Mouse (Mus musculus): ENCODE data around the gene Plxna2. TPM values are rescaled to one million over a fixed set of nuclear protein-coding genes. Genes with fewer than 3 reads are reported as not detected.
A peak's percentile ranks its signal among the peaks of the same experiment; 100 is the strongest.

Gene Plxna2
- polyA plus RNA-seq, 1 experiment from 2014 or later = 6.0 TPM

- Histone ChIP-seq H3K27ac (ENCODE audit: low read length) (peak overlapping the region; percentile 83), H3K27me3 (ENCODE audit: insufficient read depth, low read length) (peaks cover 2% of the 10 kb centered on the region; the same call in 1 of the 2 replicates), H3K36me3 (ENCODE audit: insufficient read depth, low read length) (no peaks in the 10 kb centered on the region), H3K9me3 (ENCODE audit: low read length) (no peaks in the 10 kb centered on the region), H3K4me1 (ENCODE audit: insufficient read depth, low read length) (peaks cover 47% of the 10 kb centered on the region), H3K4me2 (replicated peaks; ENCODE audit: low read depth, low read length) (peak overlapping the region; percentile 93), H3K9ac (replicated peaks; ENCODE audit: low read length) (peak overlapping the region; percentile 66), H3K4me3 (ENCODE audit: low read length) (peak overlapping the region; percentile 55)
- 0% methylated on average over 55 of the region's 56 CpGs for WGBS
- ATAC-seq (ENCODE audit: low FRiP score, low TSS enrichment) = peak; percentile 54
Measured at GRCm38 (mm10) chr1:194620245-194620991, 2.4 kb downstream of the Plxna2 start.

- Histone ChIP-seq H3K9ac (replicated peaks; ENCODE audit: low read length) (no peak overlapping the region), H3K4me2 (replicated peaks; ENCODE audit: low read depth, low read length) (peak overlapping the region; percentile 93), H3K4me3 (ENCODE audit: low read length) (peak overlapping the region; percentile 55; the same call in 1 of the 2 replicates), H3K4me1 (ENCODE audit: insufficient read depth, low read length) (peaks cover 55% of the 10 kb centered on the region), H3K27ac (ENCODE audit: low read length) (no peak overlapping the region), H3K27me3 (ENCODE audit: insufficient read depth, low read length) (peaks cover 2% of the 10 kb centered on the region; the same call in 1 of the 2 replicates), H3K9me3 (ENCODE audit: low read length) (no peaks in the 10 kb centered on the region), H3K36me3 (ENCODE audit: insufficient read depth, low read length) (no peaks in the 10 kb centered on the region)
- no peak for ATAC-seq (ENCODE audit: low FRiP score, low TSS enrichment)
- WGBS = 86% methylated on average over 3 of the region's 3 CpGs
Measured at GRCm38 (mm10) chr1:194622174-194622573, 4.2 kb downstream of the Plxna2 start.

DNA sequence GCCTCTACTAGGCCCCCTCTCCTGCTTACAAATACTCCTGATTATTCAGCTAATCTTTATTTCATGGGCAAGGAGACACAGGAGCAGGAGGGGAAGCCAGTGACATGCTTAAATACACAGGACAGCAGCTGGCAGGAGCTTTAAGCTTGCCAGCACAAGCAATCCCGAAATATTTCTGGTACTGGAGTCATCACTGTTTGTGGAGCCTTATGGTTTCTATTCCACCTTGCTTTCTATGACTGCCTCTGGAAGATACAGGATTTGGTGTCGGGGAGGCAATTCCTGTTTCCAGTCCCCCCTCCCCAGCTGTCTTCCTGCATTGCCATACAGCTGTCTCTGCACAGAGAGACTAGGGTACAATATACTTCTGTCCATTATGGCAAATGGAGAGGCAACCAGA, 4.7 kb downstream of the Plxna2 start:
- Histone ChIP-seq H3K27ac (ENCODE audit: low read length) (no peak overlapping the region), H3K4me3 (ENCODE audit: low read length) (0 out of 2 replicates have a peak overlapping the region, but pooled peaks have one; percentile 55), H3K9me3 (ENCODE audit: low read length) (no peaks in the 10 kb centered on the region), H3K36me3 (ENCODE audit: insufficient read depth, low read length) (no peaks in the 10 kb centered on the region), H3K4me2 (replicated peaks; ENCODE audit: low read depth, low read length) (peak overlapping the region; percentile 93), H3K4me1 (ENCODE audit: insufficient read depth, low read length) (peaks cover 55% of the 10 kb centered on the region), H3K9ac (replicated peaks; ENCODE audit: low read length) (no peak overlapping the region), H3K27me3 (ENCODE audit: insufficient read depth, low read length) (no peaks in the 10 kb centered on the region)
- 61% methylated on average over 2 of the region's 2 CpGs for WGBS
- ATAC-seq (ENCODE audit: low FRiP score, low TSS enrichment) = no peak

- Histone ChIP-seq H3K9me3 (ENCODE audit: low read length) (no peaks in the 10 kb centered on the region), H3K9ac (replicated peaks; ENCODE audit: low read length) (no peak overlapping the region), H3K27me3 (ENCODE audit: insufficient read depth, low read length) (no peaks in the 10 kb centered on the region), H3K4me2 (replicated peaks; ENCODE audit: low read depth, low read length) (no peak overlapping the region), H3K36me3 (ENCODE audit: insufficient read depth, low read length) (no peaks in the 10 kb centered on the region), H3K4me3 (ENCODE audit: low read length) (no peak overlapping the region), H3K27ac (ENCODE audit: low read length) (no peak overlapping the region), H3K4me1 (ENCODE audit: insufficient read depth, low read length) (peaks cover 55% of the 10 kb centered on the region)
- no peak for ATAC-seq (ENCODE audit: low FRiP score, low TSS enrichment)
- WGBS = 78% methylated on average over 3 of the region's 3 CpGs
Measured at GRCm38 (mm10) chr1:194623641-194624040, 5.6 kb downstream of the Plxna2 start.

DNA sequence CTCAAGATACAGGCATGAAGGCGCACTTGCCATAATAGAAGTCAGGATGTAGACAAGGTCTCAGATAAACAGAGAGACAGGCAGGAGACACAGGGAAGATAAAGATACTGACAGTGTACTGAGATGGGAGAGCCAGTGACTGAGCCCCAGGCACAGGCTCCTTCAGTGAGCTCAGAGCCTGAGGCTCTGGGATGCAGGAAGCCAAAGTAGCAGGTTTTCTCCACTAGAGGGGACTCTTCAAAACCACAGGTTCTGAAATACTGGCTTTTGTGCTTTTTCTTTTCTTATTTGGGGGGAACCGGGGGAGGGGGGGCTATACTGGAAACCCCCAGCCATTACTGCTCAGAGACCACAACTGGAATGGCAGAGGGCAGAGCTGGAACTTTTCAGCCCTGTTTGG, 6.4 kb downstream of the Plxna2 start:
- Histone ChIP-seq H3K4me2 (replicated peaks; ENCODE audit: low read depth, low read length) (no peak overlapping the region), H3K9me3 (ENCODE audit: low read length) (no peaks in the 10 kb centered on the region), H3K36me3 (ENCODE audit: insufficient read depth, low read length) (no peaks in the 10 kb centered on the region), H3K27me3 (ENCODE audit: insufficient read depth, low read length) (no peaks in the 10 kb centered on the region), H3K9ac (replicated peaks; ENCODE audit: low read length) (no peak overlapping the region), H3K27ac (ENCODE audit: low read length) (no peak overlapping the region), H3K4me3 (ENCODE audit: low read length) (no peak overlapping the region), H3K4me1 (ENCODE audit: insufficient read depth, low read length) (peaks cover 49% of the 10 kb centered on the region)
- no peak for ATAC-seq (ENCODE audit: low FRiP score, low TSS enrichment)
- 55% methylated on average over 2 of the region's 2 CpGs for WGBS

GRCm38 (mm10) chr1:194624973-194625372, 7.0 kb downstream of the Plxna2 start:
- Histone ChIP-seq H3K4me3 (ENCODE audit: low read length) (no peak overlapping the region), H3K4me2 (replicated peaks; ENCODE audit: low read depth, low read length) (no peak overlapping the region), H3K27ac (ENCODE audit: low read length) (no peak overlapping the region), H3K36me3 (ENCODE audit: insufficient read depth, low read length) (no peaks in the 10 kb centered on the region), H3K4me1 (ENCODE audit: insufficient read depth, low read length) (peaks cover 50% of the 10 kb centered on the region), H3K9ac (replicated peaks; ENCODE audit: low read length) (no peak overlapping the region), H3K27me3 (ENCODE audit: insufficient read depth, low read length) (no peaks in the 10 kb centered on the region), H3K9me3 (ENCODE audit: low read length) (no peaks in the 10 kb centered on the region)
- ATAC-seq (ENCODE audit: low FRiP score, low TSS enrichment) = no peak
- 43% methylated on average over 4 of the region's 4 CpGs for WGBS

DNA sequence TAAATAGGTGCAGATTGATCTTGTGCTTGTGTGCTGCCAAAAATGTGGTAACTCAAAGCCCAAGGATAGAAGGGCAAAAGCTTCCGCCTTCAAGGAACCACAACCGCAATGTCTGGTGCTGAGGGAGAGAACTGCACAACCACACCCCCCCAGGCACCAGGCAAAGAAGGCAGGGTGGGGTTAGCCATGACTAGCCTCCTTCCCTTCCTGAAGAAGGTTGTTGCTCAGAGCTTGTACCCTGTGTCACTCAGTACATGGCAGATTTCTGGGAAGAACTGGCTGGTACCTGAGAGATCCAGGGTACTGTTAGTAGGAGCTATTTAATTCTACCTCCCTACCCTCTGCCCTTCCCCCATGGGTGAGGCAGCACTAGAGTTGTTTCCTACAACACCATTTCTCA, 8.1 kb downstream of the Plxna2 start:
- WGBS = 93% methylated on average over 2 of the region's 2 CpGs
- H3K36me3 ChIP-seq (ENCODE audit: insufficient read depth, low read length) = no peaks in the 10 kb centered on the region
- H3K27ac ChIP-seq (ENCODE audit: low read length) = no peak overlapping the region
- H3K9me3 ChIP-seq (ENCODE audit: low read length) = no peaks in the 10 kb centered on the region
- no peak overlapping the region for H3K4me3 ChIP-seq (ENCODE audit: low read length)
- H3K4me2 ChIP-seq (replicated peaks; ENCODE audit: low read depth, low read length) = no peak overlapping the region
- no peak for ATAC-seq (ENCODE audit: low FRiP score, low TSS enrichment)
- H3K9ac ChIP-seq (replicated peaks; ENCODE audit: low read length) = no peak overlapping the region
- H3K4me1 ChIP-seq (ENCODE audit: insufficient read depth, low read length) = peaks cover 57% of the 10 kb centered on the region
- no peaks in the 10 kb centered on the region for H3K27me3 ChIP-seq (ENCODE audit: insufficient read depth, low read length)

GRCm38 (mm10) chr1:194627286-194627685, 9.3 kb downstream of the Plxna2 start:
- no peak for ATAC-seq (ENCODE audit: low FRiP score, low TSS enrichment)
- no peak overlapping the region for H3K9ac ChIP-seq (replicated peaks; ENCODE audit: low read length)
- H3K36me3 ChIP-seq (ENCODE audit: insufficient read depth, low read length) = no peaks in the 10 kb centered on the region
- peaks cover 50% of the 10 kb centered on the region for H3K4me1 ChIP-seq (ENCODE audit: insufficient read depth, low read length)
- no peaks in the 10 kb centered on the region for H3K9me3 ChIP-seq (ENCODE audit: low read length)
- no peak overlapping the region for H3K4me2 ChIP-seq (replicated peaks; ENCODE audit: low read depth, low read length)
- no peak overlapping the region for H3K4me3 ChIP-seq (ENCODE audit: low read length)
- H3K27me3 ChIP-seq (ENCODE audit: insufficient read depth, low read length) = no peaks in the 10 kb centered on the region
- no peak overlapping the region for H3K27ac ChIP-seq (ENCODE audit: low read length)

GRCm38 (mm10) chr1:194629135-194629689, 11.2 kb downstream of the Plxna2 start:
- H3K4me3 ChIP-seq (ENCODE audit: low read length) = no peak overlapping the region
- no peaks in the 10 kb centered on the region for H3K27me3 ChIP-seq (ENCODE audit: insufficient read depth, low read length)
- H3K27ac ChIP-seq (ENCODE audit: low read length) = no peak overlapping the region
- WGBS = 45% methylated on average over 2 of the region's 2 CpGs
- H3K36me3 ChIP-seq (ENCODE audit: insufficient read depth, low read length) = no peaks in the 10 kb centered on the region
- ATAC-seq (ENCODE audit: low FRiP score, low TSS enrichment) = 0 out of 2 replicates have a peak, but pooled peaks have one; percentile 28
- no peaks in the 10 kb centered on the region for H3K9me3 ChIP-seq (ENCODE audit: low read length)
- H3K9ac ChIP-seq (replicated peaks; ENCODE audit: low read length) = 0 out of 2 replicates have a peak overlapping the region, but pooled peaks have one; percentile 15
- peaks cover 33% of the 10 kb centered on the region for H3K4me1 ChIP-seq (ENCODE audit: insufficient read depth, low read length)
- H3K4me2 ChIP-seq (replicated peaks; ENCODE audit: low read depth, low read length) = no peak overlapping the region

DNA sequence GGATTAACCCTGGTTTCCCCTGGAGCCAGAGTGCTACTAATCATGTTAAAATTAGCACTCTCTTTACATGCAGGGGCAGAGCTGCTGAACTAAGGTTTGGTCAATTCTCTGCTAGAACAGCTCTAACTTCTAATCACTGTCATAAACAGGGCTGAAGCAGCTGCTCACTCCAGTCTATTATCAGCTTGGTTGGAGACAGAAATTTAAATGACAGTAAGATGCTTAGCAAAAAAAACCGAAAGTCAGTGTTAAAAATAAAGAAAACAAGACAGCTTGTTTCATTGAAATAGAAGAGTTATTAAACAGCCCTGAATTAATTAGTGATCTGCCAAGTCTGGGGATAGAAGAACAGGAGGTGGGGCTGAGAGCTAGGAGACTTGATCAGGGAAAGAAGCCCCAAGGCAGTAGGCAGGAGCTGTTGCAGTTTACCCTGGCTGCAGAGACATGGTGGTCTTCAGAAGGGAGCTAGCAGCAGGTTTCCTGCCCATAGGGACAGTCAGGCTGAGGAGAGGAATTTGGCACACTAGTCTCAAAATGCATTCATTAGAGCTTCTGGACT, 12.6 kb downstream of the Plxna2 start:
- Histone ChIP-seq H3K36me3 (ENCODE audit: insufficient read depth, low read length) (no peaks in the 10 kb centered on the region), H3K27ac (ENCODE audit: low read length) (no peak overlapping the region), H3K4me3 (ENCODE audit: low read length) (no peak overlapping the region), H3K9me3 (ENCODE audit: low read length) (no peaks in the 10 kb centered on the region), H3K4me2 (replicated peaks; ENCODE audit: low read depth, low read length) (no peak overlapping the region), H3K4me1 (ENCODE audit: insufficient read depth, low read length) (peaks cover 30% of the 10 kb centered on the region), H3K9ac (replicated peaks; ENCODE audit: low read length) (no peak overlapping the region), H3K27me3 (ENCODE audit: insufficient read depth, low read length) (no peaks in the 10 kb centered on the region)
- 50% methylated on average over 1 of the region's 1 CpGs for WGBS
- ATAC-seq (ENCODE audit: low FRiP score, low TSS enrichment) = no peak
